Mouse (Mus musculus) c-Kit-negative CD71-positive TER-119-positive erythroid progenitor cells, embryonic 14.5 days (primary cell): ENCODE measurements at regions not wholly inside any gene's neighbourhood (a gene's known extent, or its start where the extent isn't known, plus 50 kb on each side); places are given as distances from the start of the nearest gene placed in this dataset.

Experiments used
- DNase-seq: peaks from one replicate; pipeline ENCODE4 v3.0.0-alpha.2; 2013; ENCODE audit warnings: low read depth, low spot score

DNA sequence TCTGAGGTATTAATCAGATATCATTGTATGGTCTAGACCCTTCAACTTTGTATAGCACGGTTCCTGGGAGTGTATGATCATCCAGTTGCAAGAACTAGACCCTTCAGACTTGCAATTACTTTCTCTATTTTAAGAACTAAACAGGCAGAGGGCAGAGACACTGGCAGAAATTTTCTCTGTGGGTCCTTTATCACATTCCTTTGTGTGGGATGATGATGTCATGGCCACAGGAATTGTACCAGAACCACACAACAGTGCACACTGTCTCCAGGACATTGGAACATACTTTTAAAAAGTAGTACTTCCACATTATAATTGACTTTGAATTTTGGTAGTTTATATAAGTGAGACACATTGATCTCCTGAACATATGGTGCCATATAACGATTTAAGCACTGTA is 674.2 kb downstream of the Rfpl4b start:
- no peak for DNase-seq

DNA sequence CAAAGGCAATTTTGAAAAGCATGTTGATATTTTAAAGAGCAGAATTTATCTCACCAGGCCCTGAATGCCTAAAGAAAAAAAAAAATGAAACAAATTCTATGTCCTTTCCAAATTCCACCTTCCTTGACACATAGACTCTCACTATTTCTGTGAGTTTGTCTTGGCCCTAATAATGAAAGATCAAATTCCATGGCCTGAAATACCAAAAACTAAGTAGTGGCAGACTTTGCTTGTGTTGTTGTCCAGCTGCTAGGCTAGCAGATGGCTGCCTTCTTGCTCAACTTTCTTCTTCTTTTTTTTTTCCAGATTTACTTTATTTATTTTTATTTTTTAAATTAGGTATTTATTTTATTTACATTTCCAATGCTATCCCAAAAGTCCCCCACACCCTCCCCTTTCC is 682.4 kb downstream of the Rfpl4b start:
- DNase-seq: no peak

DNA sequence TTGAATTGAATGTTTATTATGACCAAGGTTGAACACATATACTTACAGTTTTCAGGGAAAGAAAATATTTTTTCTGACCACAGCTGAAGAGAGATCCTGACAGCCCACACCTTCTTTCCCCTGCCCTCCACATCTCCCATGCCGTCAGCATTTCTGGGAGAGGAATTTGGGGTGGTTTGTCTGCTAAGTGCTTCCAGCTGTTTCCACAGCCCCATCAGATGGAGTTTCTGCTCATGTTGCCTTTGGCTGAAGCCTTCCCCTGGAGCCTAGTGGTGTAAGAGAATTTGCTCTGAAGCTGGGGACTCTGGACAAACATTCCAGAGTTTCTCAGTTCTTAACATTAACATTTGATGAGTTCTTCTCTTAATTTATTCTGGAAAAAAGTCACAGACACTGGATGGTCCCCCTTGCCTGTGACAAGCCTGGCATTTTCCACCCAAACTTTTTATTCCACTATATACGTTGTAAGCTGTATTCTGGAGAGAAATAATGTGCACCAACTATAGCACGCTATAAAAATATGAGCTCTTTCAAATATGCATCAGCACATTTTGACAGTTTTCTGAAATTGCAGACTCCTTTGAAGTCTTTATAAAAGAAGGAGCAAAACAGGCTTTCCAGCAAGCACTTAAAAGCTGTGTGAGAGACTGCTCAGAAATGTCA is 699.5 kb downstream of the Rfpl4b start:
- DNase-seq: no peak

DNA sequence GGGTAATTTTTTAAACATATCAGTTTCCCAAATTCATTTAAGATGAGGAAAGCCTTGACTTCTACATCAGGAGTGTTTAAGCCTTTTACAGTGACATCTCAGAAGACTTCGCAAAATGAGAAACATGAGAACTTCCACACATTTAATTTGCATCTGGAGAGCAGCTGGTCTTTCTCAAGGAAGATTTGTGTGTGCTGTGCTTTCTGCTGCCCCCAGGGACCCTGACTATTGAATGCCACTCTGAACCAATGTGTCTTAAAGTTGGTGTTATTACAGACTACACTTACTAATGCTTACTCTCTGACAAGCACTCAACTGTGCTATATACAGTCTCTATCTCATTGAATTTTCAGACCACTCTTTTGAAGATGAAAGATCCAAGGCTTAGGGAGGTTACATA is 703.0 kb downstream of the Rfpl4b start:
- DNase-seq: no peak

DNA sequence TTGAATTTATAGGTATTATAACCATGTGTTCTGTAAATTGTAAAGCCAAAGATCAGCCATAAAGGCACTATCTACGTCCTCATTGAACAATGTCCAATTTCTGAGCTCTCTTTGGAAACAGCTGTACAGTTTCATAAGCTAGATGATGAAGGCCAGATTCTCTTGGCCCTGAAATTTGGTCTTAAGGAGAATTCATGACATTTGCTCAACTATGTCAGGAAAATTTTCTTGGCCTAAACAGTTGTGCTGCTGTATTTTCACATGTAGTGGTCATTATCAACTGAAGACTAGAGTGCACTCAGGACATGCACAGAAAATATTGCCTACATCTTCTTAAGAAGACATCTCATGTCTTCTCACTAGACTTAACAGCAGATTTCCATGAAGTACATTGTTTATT is 705.1 kb downstream of the Rfpl4b start:
- no peak for DNase-seq

DNA sequence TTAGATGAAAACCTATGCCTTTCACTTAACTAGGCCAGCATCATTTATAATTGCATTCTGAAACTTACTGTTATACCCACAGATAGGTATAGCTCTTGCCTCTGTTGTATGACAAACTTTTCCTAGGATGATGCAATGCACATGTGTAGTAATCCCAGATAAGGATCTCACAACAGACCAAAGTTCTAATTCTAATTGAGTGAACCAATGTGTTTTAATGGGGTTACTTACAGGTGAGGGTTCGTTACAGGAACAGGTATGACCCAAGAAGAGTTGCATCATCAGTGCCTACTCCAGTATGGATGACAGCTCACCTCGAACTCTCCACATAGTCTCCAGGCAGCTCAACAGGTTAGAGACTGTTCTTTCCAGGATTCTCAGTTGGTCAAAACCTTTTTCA is 707.4 kb downstream of the Rfpl4b start:
- no peak for DNase-seq

DNA sequence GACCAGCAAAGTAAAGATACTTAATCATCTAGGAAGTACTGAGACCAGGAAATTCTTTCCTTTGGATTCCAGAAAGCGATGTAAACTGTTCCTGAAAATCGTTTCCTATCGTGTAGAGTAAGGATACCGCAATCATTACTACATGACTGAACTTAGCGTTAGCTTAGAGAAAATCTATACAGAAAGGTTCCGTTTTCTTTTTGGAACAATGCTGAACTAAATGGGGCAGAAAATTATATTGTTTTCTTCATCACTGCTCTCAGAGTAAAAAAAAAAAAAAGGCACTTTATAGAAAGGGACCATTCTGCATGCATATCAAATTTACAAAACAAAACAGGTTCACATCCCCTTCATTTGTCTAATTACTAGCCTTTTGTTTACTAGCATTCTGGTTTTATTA is 713.0 kb downstream of the Rfpl4b start:
- no peak for DNase-seq

DNA sequence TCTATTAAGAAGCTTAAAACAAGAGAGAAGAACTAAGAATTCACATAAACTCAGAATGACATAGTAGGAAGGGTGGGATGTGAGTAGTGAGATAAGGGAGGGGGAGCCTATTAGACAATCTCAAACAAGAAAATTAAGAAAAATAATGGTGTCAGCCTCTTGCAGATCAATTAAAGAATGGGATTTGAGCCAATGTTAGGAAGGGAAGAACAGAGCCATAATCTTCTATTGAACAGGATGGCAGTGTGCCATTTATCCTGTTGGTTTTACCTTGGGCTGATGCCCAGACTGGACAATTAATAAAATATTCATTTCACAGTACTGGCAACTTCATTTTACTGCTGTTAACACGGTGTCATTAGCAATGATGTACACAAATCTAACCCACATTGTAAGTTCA is 718.0 kb downstream of the Rfpl4b start:
- DNase-seq: no peak

DNA sequence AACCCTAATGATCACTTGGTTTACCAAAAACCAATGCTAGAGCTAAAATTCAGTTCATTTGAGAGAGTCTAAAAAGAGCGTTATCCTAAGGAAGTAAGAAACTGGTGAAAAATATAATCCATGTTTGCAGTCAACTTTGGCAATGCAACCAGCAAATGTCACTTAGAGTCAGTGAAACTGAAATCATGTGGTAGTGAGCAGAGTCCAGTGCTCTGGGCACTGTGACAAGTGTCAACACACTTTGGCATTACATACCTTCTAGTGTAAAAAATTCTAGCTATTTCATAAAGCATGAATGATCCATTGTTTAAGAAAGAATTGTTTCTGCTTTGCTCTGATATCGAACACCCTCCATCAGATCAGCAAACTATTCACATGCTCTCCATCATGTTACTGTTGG is 743.1 kb downstream of the Rfpl4b start:
- DNase-seq: no peak

DNA sequence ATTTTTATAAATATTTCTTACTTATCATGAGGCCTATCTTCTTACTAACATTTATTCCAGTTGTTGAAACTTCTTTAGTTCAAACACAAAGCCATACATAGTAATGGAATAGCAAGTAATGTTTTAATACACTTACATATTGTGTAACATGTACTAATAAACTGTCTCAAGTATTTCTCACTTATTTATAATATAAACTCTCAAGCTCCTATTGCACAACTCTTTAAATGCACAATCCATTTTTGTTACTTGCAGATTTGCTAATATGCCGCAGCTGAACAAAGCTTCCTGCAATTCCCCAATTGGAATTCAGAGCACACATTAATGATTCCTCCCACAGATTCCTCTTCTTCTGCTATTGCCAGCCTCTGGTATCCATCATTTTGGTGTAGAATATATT is 749.2 kb downstream of the Rfpl4b start:
- DNase-seq: no peak

DNA sequence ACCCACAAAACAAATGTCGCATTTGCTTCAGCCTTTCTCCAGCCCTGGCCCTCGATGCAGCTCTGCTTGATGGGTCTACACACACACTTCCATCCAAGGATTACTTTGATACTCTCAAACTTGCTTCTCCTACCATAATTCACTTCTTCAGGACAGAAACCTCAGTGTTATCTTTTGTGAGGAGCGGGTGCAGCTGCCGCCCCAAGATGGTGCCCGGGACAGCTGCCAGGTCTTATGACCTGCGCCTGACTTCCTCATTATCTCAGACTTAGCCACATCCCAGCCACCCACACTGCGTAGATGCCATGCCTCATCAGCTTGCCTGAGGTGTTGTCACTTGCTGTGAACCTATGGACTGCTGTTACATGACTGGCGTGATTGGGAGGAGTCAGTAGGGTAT is 762.5 kb downstream of the Rfpl4b start:
- no peak for DNase-seq

DNA sequence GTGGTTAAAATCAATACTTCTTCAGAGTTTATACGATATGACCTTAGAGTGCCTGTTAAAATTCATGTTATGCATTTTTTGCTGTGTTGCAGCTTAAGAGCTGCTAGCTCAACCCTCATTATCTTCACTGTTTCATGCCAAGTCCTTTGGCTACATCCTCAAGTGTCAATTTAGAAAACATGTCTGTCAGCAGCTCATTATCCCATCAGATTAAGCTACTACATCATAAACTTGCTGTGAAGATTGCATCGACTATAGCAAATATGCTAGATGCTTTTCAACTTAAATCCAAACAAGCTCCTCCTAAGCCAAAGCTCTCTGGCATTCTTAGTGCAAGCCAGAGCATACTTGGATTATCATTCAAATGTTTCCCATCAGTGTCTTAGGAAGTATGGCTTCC is 811.1 kb downstream of the Rfpl4b start:
- DNase-seq: no peak

DNA sequence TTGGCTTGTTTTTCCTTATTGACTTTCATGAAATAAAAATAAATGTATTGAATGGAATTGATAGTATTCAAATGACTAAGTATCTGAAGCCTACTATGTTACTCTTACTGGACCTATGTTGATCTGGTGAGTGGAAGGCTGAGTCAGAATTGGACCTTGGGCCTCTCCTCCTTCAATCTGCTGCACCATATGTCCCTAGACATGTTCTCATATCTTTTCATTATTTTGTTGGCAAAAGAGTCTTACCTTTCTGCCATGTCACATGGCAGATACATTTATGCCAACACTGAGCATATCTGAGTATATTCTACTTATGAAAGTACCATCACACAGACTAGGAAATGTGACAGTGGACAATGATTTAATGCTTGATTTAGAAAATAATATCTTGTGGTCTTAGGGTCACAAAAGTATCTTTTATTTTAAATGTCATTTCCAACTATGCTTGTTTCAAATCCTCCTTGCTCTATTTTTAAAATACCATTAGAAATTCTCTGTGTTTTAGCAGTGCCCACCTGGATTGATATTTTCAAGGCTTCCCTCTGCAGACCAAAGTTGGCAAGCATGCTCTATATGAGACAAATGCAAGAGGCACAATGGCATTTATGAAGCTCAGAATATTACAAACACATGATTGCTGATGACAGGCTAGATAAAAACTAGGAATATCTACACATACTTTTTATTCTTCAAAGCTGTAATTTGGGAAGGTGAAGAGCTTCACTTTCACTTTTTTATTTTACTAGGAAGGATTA is 825.7 kb downstream of the Rfpl4b start:
- DNase-seq: no peak

DNA sequence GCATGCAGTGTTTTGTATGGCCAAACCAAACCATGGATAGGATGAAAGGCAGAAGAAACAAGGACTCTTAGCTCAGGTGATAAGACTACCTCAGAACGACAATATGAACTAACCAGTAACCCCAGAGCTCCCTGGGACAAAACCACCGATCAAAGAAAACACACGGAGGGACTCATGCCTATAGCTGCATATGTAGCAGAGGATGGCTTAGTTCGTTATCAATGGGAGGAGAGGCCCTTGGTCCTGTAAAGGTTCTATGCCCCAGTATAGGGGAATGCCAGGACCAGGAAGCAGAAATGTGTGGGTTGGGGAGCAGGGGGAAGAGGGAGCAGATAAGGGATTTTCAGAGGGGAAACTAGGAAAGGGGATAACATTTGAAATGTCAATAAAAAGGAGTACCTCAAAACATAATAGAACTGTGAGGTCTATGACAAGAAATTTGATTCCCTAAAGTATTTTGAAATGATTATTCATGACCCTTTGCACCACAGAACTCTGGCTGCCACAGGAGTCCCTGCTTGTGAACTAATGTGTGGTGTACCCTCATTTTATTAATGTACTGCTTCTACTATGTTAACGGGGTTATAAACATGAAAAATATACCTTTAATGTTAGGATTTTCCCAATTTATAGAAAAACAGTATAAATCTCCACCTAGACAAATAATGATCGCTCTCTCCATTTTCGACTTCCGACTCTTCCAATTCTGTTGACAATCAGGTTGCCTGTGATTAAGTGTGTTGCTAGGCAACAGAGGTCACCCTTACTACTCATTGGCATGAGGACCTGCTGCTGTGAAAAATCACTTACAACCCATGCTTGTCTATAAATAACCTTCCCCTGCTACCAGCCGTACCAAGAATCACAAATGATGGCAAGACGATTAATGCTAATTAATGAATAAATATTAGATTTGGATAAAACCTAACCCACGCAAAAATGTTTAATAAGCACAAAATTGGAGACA is 833.0 kb downstream of the Rfpl4b start:
- DNase-seq: no peak

DNA sequence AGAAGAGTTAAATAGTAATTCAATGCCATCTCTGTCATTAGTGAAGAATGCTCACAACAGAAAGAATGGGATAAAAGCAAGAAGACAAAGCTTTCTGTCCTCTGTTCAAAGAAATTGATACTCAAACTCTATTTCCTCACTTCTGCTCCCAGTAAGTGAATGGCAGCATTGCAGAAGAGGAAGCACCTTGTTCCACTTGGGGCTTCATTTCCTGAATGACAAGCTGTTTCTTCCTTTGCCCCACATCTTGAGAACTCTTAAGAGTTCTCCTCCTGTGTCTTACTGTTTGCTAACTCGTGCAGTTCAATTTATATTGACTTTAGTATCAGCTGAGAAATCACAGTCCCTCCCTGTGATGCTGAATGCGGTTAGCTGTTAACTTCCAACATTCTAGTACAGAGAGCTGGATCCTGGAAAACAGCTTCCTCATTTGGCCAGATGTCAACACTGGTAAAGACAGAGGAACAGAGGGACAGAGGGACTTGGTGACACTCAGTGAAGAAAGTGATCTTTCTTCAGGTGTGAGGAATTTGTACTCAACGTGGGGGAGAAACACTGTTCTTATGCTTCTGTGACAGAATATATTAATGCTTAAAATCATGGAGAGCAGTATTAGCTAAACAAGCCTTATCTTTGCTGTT is 840.3 kb upstream of the Marcks start:
- no peak for DNase-seq

DNA sequence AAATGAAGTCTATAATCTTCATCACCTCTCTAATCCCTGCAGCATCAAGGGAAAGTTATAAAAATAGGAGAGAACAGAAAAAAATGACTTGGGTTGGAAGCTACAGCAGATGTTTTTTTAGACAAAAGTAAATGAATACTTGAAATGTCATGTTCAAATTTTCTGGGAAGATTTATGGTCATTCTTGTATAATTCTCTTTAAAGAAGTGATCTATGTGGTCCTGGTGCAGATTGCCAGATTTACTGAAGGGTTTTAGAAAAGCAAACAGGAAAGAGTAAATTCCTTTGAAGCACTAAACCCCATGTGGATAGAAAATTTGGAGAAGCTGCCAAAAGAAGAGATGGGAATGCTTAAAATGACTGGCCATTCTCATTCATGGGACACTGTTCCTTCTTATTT is 821.3 kb upstream of the Marcks start:
- DNase-seq: no peak

DNA sequence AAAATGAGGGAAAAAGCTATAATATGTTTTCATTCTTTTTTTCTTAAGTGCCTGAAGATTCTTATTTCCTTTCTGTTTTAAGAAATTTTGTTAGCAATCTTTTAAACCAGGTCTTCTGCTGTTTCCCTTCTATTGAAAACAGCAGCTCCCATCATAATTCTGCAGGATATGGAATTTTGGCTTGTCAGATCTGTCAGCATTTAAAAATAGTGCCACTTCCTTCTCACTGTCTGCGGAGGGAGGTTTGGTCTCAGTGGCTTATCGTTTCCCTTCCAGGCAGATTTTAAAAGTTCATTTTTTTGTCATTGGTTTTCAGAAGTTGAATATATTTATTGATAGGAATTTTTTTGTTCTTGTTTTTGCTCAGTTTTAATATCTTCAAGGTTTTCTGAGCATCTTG is 776.1 kb upstream of the Marcks start:
- DNase-seq: no peak

DNA sequence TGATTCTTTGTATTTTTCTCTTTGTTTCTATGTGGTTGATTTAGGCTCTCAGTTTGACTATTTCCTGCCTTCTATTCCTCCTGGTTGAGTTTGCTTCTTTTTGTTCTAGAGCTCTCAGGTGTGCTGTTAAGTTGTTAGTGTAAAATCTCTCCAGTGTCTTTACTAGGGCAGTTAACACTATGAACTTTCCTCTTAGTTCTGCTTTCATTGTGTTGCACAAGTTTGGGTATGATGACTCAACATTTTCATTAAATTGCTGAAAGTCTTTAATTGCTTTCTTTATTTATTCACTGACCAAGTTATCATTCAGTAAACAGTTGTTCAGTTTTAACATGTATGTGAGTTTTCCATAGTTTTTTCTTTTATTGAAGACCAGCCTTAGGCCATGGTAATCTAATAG is 772.9 kb upstream of the Marcks start:
- no peak for DNase-seq

DNA sequence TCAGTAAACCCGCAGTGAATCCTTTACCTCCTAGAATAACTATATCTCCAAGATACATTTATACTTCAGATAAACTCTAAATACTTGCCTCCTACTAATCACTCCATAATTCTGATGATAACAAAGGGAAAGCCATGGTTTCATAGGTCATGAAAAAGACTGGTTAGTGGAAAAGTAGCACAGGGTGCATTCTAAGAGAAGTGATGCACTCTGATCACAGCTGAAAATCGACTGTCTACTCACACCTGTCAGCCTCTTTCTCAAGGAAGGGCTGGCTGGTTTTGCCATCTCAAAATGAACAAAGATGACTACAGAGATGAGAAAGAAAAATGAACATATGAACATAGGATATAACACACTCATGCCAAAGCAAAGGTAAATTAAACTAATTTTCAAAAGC is 769.6 kb upstream of the Marcks start:
- DNase-seq: no peak

DNA sequence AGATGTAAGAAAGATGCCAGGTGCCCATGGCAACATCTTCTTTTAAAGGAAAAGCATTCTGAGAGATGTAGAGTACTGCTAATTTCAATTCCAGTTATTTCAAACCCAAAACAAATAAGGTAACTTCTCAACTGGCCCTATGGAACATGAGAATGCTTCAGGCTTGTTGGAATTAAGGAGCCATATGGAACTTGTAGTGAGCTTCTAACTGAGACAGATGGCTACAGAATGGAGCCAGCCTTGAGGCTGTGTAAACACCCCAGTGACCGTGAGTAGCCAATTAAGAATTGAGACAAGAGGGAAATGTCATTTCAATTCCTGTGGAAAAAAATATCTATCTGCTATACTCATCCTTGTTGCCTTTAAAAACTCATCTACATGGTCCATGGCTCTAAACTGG is 769.0 kb upstream of the Marcks start:
- DNase-seq: no peak

DNA sequence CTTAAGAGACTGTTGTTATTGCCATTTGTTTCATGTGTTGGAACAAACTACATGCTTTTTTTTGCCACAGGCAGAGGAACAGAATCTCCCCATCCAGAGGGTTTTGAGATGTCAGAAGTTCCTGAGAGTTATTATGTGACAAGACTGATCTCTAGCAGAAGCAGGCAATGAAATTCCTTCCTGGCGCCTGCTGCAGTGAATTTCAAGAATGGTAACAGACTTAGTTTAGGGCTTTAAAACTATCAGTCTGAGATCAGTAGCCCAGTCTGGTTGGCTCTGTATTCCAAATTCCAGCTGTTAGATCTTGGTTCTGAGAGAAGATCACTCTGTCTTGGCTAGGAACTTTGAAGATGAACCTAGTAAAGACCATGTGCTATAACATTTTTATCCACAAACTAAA is 749.2 kb upstream of the Marcks start:
- no peak for DNase-seq

DNA sequence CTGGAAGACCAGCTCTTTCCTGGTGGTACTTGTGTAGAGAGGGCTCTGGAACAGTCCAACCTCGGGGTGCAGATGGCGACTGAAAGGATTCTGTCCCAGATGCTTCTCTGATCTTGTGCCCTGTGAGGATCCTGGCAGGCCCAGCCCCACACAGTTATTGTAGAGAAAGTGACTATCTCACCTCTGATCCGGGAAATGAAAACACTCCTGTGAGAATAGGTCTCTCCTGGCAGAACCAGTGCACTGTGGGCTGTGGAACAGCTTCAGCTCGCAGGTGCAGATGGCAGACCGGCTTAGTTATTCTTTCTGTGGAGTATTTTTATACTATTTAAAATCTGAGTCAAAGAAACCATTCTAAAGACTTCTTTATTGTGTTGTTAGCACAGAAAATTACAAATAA is 742.1 kb upstream of the Marcks start:
- DNase-seq: no peak
